13 mouse cellular contexts compared by ENCODE assay signal in genomic region chr13:40892547-40892946, GRCm38 (mm10).
"Had no signal": no experiment of that assay in that cellular context is flagged by ENCODE, and none has a peak within 500 bp of the region (broad histone marks: within the 10 kb centered on the region; RNA-seq: fewer than 3 reads in every experiment).

No protein-coding gene starts in this region.

- DNase-seq: kidney, adult 9 months; kidney, postnatal 4 days; left cerebral cortex, postnatal 4 days; lung, postnatal 10 days; right cerebral cortex, adult 18-20 months; right cerebral cortex, postnatal 25 days; thymus, postnatal 4 days had no signal

- H3K27me3 ChIP-seq: neural tube, embryonic 15.5 days had no signal

- H3K36me3 ChIP-seq: limb, embryonic 13.5 days; midbrain, embryonic 12.5 days; neural tube, embryonic 15.5 days had no signal

- H3K27ac ChIP-seq: limb, embryonic 13.5 days; liver, embryonic 14.5 days; midbrain, embryonic 12.5 days; neural tube, embryonic 15.5 days; stomach, postnatal 0 days had no signal

- H3K9ac ChIP-seq: limb, embryonic 13.5 days; liver, embryonic 14.5 days; midbrain, embryonic 12.5 days; neural tube, embryonic 15.5 days had no signal

- H3K4me3 ChIP-seq: layer of hippocampus, adult 2 months; limb, embryonic 13.5 days; midbrain, embryonic 12.5 days; neural tube, embryonic 15.5 days had no signal
